ENCODE assay signal across 8 mouse cellular contexts in the genomic region with DNA sequence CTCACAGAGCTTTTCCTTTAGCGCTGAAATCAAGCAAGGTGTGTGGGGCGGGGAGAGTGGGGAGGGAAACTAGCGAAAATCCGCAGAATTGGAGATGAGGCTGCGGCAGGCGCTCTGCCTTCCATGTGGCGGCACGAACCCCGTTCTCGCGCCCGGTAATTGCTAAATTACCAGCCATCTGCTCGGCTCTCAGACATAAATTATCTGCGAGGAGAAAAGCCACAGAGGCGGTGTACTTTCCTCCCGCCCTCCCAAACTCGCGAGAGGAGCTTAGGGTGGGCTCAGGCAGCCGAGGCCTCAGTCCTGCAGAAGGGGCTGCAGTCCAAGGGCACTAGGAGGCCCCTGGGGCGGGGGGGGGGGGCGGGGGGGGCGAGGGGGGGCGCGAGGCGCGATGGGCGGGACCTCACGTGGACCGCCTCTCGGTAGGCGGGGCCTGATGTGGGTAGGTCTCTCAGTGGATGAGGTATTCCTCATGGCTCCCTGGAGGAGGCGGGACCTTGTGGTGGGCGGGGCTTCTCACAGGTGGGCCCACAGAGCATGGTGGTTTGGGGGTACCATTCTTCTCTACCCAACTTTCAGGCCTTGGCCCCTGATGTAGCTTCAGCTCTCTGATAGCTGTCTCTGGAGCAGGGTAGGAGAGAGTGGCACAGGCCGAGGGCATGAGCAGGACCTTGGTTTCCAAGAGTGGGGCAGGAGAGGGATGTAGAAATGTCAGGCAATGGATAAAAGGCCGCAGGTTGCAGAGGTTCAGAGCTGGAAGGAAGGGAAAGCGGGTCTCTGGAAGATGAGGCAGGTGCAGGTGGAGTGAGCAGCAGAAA. TPM values are rescaled to one million over a fixed set of nuclear protein-coding genes. Genes with fewer than 3 reads are reported as not detected.
DNase-seq lines count a peak whose midpoint lies in the region; ATAC-seq lines count a peak whose summit lies in the region.

No protein-coding gene starts in this region.

- no peaks in the 10 kb centered on the region for H3K9me3 ChIP-seq in intestine, embryonic 15.5 days
- no peaks in the 10 kb centered on the region for H3K9me3 ChIP-seq in midbrain, embryonic 12.5 days

- peak; percentile 65 for ATAC-seq in intestine, embryonic 15.5 days
- peak; percentile 66 for ATAC-seq in midbrain, embryonic 12.5 days (ENCODE audit: low FRiP score, low read depth)

- no peaks in the 10 kb centered on the region for H3K36me3 ChIP-seq in intestine, embryonic 15.5 days
- no peaks in the 10 kb centered on the region for H3K36me3 ChIP-seq in midbrain, embryonic 12.5 days

- H3K4me2 ChIP-seq in intestine, embryonic 15.5 days (replicated peaks) = peak overlapping the region; percentile 58
- peak overlapping the region; percentile 50 for H3K4me2 ChIP-seq in midbrain, embryonic 12.5 days (replicated peaks)

- peak overlapping the region; percentile 24 for H3K4me3 ChIP-seq in intestine, embryonic 15.5 days (replicated peaks)
- peak overlapping the region; percentile 25 for H3K4me3 ChIP-seq in midbrain, embryonic 12.5 days

- WGBS in intestine, embryonic 15.5 days = 11% methylated on average over 36 of the region's 36 CpGs
- 14% methylated on average over 27 of the region's 36 CpGs for WGBS in midbrain, embryonic 12.5 days

- peak overlapping the region; percentile 32; the same call in 1 of the 2 replicates for H3K9ac ChIP-seq in intestine, embryonic 15.5 days
- H3K9ac ChIP-seq in midbrain, embryonic 12.5 days (replicated peaks) = no peak overlapping the region

- peak; percentile 58 for DNase-seq in adrenal gland, postnatal 14 days
- no peak for DNase-seq in adrenal gland, adult 8-10 months
- DNase-seq in right cerebral cortex, postnatal 25 days = peak; percentile 56
- DNase-seq in right cerebral cortex, adult 18-20 months = no peak
- no peak for DNase-seq in urinary bladder, postnatal 10 days (ENCODE audit: low spot score)
- DNase-seq in thymus, adult 18-20 months = no peak

- peaks cover 30% of the 10 kb centered on the region for H3K27me3 ChIP-seq in intestine, embryonic 15.5 days (replicated peaks)
- peaks cover 85% of the 10 kb centered on the region for H3K27me3 ChIP-seq in midbrain, embryonic 12.5 days

- H3K27ac ChIP-seq in intestine, embryonic 15.5 days = no peak overlapping the region
- no peak overlapping the region for H3K27ac ChIP-seq in midbrain, embryonic 12.5 days (replicated peaks)

- H3K4me1 ChIP-seq in intestine, embryonic 15.5 days (replicated peaks) = 0 out of 2 replicates have a peak, but pooled peaks cover 6% of the 10 kb centered on the region
- peaks cover 16% of the 10 kb centered on the region for H3K4me1 ChIP-seq in midbrain, embryonic 12.5 days

RNA-seq across cellular contexts. Expression of a gene that starts 14.4 kb away (rescaled TPM):
- 85.8 and 96.7 TPM in 2 replicates for total RNA-seq in adrenal gland, postnatal 14 days (2021)
- total RNA-seq in adrenal gland, adult 8-10 months (2022) = 100 to 1,000 TPM; 119 to 225 (median 182) TPM
- 27.7 and 28.5 TPM in 2 replicates for polyA plus RNA-seq in intestine, embryonic 15.5 days (2015; fragmentation: Nextera tagmentation; extraction: Ambion mirVana)
- 41.4 and 42.4 TPM in 2 replicates for polyA plus RNA-seq in midbrain, embryonic 12.5 days (2016; fragmentation: Nextera tagmentation; extraction: Ambion mirVana)

Comparison
In these comparisons a context has a peak if more than half of its experiments do, and no peak if none do; other contexts are left out.
1. DNase-seq: peak in adrenal gland, postnatal 14 days (single experiment) and right cerebral cortex, postnatal 25 days (single experiment); none in adrenal gland, adult 8-10 months (single experiment), right cerebral cortex, adult 18-20 months (single experiment), urinary bladder, postnatal 10 days (single experiment) and thymus, adult 18-20 months (0 of 2).